Mouse (Mus musculus): ENCODE results near the gene Nfya. TPM values are rescaled to one million over a fixed set of nuclear protein-coding genes. Genes with fewer than 3 reads are reported as not detected.
A peak's percentile ranks its signal among the peaks of the same experiment; 100 is the strongest.

The Nfya gene
- 10 to 100 TPM; 21.4 to 26.7 TPM for total RNA-seq (2021)
- long read RNA-seq, experiment 1, partial matches to known transcripts, result 0 of 4 reads
- long read RNA-seq, experiment 1, other reads (novel, unspliced or antisense), result 2 of 4 reads
- long read RNA-seq, experiment 2, partial matches to known transcripts, result 1 of 4 reads
- long read RNA-seq, experiment 2, other reads (novel, unspliced or antisense), result 2 of 4 reads

- no peak; the same call in 1 of the 2 replicates for TF ChIP-seq CTCF (conservative IDR thresholded peaks at IDR 0.05)
- peak; percentile 100 for DNase-seq (ENCODE audit: low spot score in 2 of 2)
These were observed at the start of gene Nfya, which contains the start of gene Oard1 for GRCm38 (mm10) chr17:48409380-48410298. Gene Nfya, minus strand, starts transcription at chr17:48409906. Gene Oard1, plus strand, starts transcription at chr17:48410014.

DNA sequence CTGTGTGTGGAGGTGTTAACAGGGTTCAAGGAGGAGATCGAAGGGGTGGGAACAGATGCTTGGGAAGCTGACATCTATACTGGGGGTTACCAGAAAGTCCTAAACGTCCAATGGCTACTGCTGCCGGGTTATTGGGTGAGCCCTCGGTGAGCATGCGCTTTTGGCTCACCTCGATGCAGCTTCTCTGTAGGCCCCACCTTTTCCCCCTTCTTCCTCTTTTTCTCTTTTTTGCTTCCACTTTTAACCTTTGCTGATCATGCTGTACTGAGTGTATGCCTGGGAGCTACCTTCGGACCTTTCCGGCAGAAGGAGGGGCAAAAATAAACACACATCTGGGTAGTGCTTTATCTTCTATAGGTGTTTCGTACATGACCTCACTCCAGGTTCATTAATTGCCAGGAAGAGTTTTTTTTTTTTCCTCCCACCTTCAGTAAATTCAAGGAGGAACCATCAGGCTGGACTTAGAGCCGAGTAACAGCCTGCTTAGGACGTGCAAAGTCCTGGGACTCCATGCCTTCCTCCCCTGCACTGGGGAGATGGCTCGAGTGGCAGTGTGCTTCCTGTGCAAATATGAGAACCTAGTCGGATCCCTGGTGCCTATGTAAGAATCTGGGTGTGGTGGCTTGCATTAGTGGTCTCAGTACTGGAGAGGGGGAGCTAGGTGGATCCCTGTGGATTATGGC, 48.4 kb upstream of the Nfya start:
- Histone ChIP-seq H3K27ac (no peak overlapping the region), H3K4me3 (no peak overlapping the region)
- no peak for TF ChIP-seq CTCF (conservative IDR thresholded peaks at IDR 0.05)
- DNase-seq (ENCODE audit: low spot score in 2 of 2), result no peak

More at GRCm38 (mm10) chr17:48409380-48410298, at the start of gene Nfya, which contains the start of gene Oard1:
- H3K4me3 ChIP-seq, result peak within 1 kb of the TSS; percentile 92
- peak within 1 kb of the TSS; percentile 98 for H3K27ac ChIP-seq

DNA sequence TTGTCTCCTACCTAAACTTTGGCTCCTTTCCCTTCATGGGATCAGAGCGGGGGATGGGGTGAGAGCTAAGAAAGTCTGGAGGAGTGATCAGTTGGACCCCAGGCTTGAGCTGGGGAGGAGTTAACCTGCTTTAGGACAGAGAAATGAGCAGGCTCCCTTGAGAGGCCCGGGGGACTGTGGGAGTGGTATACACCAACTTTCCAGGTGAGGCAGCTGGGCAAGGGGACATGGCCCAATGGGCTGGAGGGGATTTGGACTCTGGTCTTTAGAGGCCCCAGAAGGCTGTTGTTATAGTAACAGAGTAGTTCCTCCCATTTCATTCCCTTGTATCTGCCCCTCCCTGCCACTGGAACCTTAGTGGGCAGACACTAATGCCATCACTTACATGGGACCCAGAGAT, 46.2 kb upstream of the Nfya start:
- DNase-seq (ENCODE audit: low spot score in 2 of 2), result no peak
- no peak overlapping the region for H3K27ac ChIP-seq
- H3K4me3 ChIP-seq, result no peak overlapping the region
- TF ChIP-seq CTCF (conservative IDR thresholded peaks at IDR 0.05), result no peak

GRCm38 (mm10) chr17:48454688-48455087, 45.0 kb upstream of the Nfya start, which contains the start of gene Unc5cl:
Gene Unc5cl, plus strand, starts transcription at chr17:48454901.
- H3K27ac ChIP-seq, result no peak within 1 kb of the TSS
- no peak for TF ChIP-seq CTCF (conservative IDR thresholded peaks at IDR 0.05)
- no peak within 1 kb of the TSS for H3K4me3 ChIP-seq
- no peak for DNase-seq (ENCODE audit: low spot score in 2 of 2)

DNA sequence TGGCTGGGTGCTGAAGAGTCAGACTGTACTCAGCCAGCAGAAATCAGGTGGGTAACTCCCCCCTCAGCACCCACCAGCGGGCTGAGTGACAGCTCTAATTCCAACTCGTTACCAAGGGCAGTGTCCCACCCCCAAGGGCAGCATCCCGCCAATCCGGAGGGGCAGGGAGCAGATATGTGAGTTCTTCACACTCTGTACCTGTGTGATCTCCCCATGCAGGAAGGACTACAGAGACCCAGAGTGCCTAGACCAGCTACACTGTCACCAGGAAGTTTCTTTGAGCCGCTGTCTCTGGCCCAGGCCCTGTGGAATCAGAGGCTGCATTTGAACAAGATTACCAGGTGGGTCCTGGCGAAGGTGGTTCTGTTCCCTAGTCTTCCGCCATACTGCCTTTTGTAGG, 44.5 kb upstream of the Nfya start:
- H3K4me3 ChIP-seq, result no peak overlapping the region
- no peak for TF ChIP-seq CTCF (conservative IDR thresholded peaks at IDR 0.05)
- no peak overlapping the region for H3K27ac ChIP-seq
- DNase-seq (ENCODE audit: low spot score in 2 of 2), result no peak

- peak; percentile 37 for TF ChIP-seq CTCF (conservative IDR thresholded peaks at IDR 0.05)
- no peak for DNase-seq (ENCODE audit: low spot score in 2 of 2)
- Histone ChIP-seq H3K27ac (no peak overlapping the region), H3K4me3 (no peak overlapping the region)
These were observed 43.8 kb upstream of the Nfya start for GRCm38 (mm10) chr17:48453489-48453888.

DNA sequence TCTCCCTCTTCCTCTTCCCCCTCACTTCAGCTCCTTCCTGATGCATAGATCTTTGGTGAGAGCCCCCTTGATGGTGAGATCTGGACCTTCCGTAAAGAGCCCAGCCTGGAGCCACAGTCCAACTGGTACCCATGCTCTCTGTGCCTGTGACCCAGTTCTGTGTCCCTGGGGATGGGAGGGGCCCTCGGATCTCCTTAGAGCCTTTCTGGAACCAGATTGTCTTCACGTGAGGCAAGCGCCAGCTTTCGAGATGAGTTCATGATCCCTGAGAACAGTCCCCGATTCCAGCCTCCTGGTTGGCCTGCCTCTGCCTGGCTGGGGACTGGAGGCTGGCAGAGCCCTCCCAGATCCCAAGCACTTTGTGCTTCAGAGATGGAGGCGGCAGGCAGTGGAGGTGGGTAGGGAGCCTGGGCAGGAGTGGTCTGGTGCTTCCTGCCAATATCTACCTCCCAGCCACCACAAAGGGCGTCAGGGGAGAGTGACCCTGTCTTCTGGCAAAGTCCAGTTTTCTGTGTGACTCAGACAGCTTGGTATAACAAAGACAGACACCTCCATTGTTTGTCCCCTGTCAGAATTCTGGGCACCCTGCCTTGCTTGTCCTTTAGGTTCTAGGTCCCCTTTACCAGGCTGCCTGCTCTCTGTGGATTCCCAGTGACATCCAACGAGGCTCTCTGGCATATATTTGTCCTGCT, 42.2 kb upstream of the Nfya start:
- TF ChIP-seq CTCF (conservative IDR thresholded peaks at IDR 0.05), result no peak
- DNase-seq (ENCODE audit: low spot score in 2 of 2), result no peak
- Histone ChIP-seq H3K4me3 (no peak overlapping the region), H3K27ac (no peak overlapping the region)

- no peak for TF ChIP-seq CTCF (conservative IDR thresholded peaks at IDR 0.05)
- no peak within 1 kb of the TSS for H3K27ac ChIP-seq
- no peak for DNase-seq (ENCODE audit: low spot score in 2 of 2)
- no peak within 1 kb of the TSS for H3K4me3 ChIP-seq
These were observed 41.6 kb upstream of the Nfya start, which contains the start of gene Tspo2 for GRCm38 (mm10) chr17:48451353-48451675. Gene Tspo2, minus strand, starts transcription at chr17:48451522.

DNA sequence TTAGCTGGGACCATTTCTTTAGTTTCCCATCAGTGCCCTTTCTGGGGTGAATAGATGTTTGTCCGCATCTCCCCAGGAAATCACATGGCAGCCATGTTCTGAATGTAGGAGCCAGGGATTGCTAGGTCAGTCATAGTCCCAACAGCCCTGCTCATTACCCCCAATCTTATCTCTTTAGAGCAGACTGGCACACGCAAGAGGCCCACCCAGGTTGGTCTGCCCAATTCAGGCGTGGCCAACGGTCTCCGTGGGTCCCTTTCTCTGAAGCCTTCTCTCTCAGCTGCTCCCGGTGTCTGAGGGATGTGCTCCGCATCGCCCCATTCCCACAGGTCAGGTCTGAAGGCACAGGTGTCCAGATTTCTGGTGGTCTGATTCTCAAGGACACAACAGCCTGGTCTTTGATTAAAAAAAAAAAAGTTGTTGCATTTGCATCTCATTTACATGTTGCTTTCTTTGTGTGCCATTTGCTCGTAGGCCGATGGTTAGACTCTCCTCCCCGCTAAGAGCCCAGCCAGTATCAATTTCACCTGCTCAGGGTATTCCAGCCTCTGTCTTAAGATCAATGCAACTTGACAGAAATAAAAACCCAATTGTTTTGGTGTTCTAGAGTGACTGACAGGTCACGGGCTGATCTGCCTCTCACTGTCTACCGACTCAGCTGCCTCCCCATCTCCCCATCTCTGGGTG, 41.1 kb upstream of the Nfya start:
- no peak overlapping the region for H3K27ac ChIP-seq
- DNase-seq (ENCODE audit: low spot score in 2 of 2), result no peak
- TF ChIP-seq CTCF (conservative IDR thresholded peaks at IDR 0.05), result no peak
- H3K4me3 ChIP-seq, result no peak overlapping the region

GRCm38 (mm10) chr17:48447675-48448074, 38.0 kb upstream of the Nfya start:
- no peak overlapping the region for H3K27ac ChIP-seq
- TF ChIP-seq CTCF (conservative IDR thresholded peaks at IDR 0.05), result no peak
- H3K4me3 ChIP-seq, result no peak overlapping the region
- no peak for DNase-seq (ENCODE audit: low spot score in 2 of 2)

- H3K27ac ChIP-seq, result no peak overlapping the region
- no peak overlapping the region for H3K4me3 ChIP-seq
- no peak for DNase-seq (ENCODE audit: low spot score in 2 of 2)
- no peak for TF ChIP-seq CTCF (conservative IDR thresholded peaks at IDR 0.05)
These were observed 33.9 kb upstream of the Nfya start for GRCm38 (mm10) chr17:48443542-48444145.
